Comparison of ENCODE assay signal across 20 mouse cellular contexts in genomic region chr14:31611986-31612385, GRCm38 (mm10). TPM values are rescaled to one million over a fixed set of nuclear protein-coding genes. Genes with fewer than 3 reads are reported as not detected.
DNase-seq lines count a peak whose midpoint lies in the region; ATAC-seq and TF ChIP-seq lines count a peak whose summit lies in the region.
"Had no signal": no experiment of that assay in that cellular context is flagged by ENCODE, and none has a peak within 500 bp of the region (broad histone marks: within the 10 kb centered on the region; RNA-seq: fewer than 3 reads in every experiment).

No protein-coding gene starts in this region.

- H3K79me2 ChIP-seq in heart, adult 2 months (replicated peaks; ENCODE audit: control insufficient read depth, insufficient read depth, low read length) = no peaks in the 10 kb centered on the region
- no peaks in the 10 kb centered on the region for H3K79me2 ChIP-seq in CH12.LX (replicated peaks; ENCODE audit: control insufficient read depth, extremely low read depth, insufficient read depth, poor library complexity, severe bottlenecking)

- no peaks in the 10 kb centered on the region for H3K4me1 ChIP-seq in heart, adult 2 months (ENCODE audit: control insufficient read depth, insufficient read depth, low read length)
- H3K4me1 ChIP-seq in heart, embryonic 11.5 days (ENCODE audit: control insufficient read depth, insufficient read depth, low read length) = no peaks in the 10 kb centered on the region
- no peaks in the 10 kb centered on the region for H3K4me1 ChIP-seq in lung, adult 2 months (ENCODE audit: control insufficient read depth, insufficient read depth, low read length)
- no peaks in the 10 kb centered on the region; a peak in 1 of 4 replicates for H3K4me1 ChIP-seq in CH12.LX (ENCODE audit: control insufficient read depth in 1 of 2, insufficient read depth in 2 of 2)
- H3K4me1 ChIP-seq: embryonic facial prominence, embryonic 13.5 days; forebrain, embryonic 10.5 days; limb, embryonic 12.5 days; midbrain, embryonic 12.5 days had no signal

- ATAC-seq in heart, embryonic 11.5 days (replicated peaks; ENCODE audit: insufficient number of reproducible peaks, low FRiP score, low TSS enrichment) = no peak

- no peak for TF ChIP-seq EP300 in heart, adult 2 months (IDR thresholded peaks at IDR 0.05; ENCODE audit: insufficient read depth, low read depth, low read length)
- no peak for TF ChIP-seq EP300 in CH12.LX (IDR thresholded peaks at IDR 0.05; ENCODE audit: low read length)

- no peaks in the 10 kb centered on the region for H3K9me3 ChIP-seq in heart, embryonic 11.5 days (replicated peaks; ENCODE audit: control insufficient read depth, low read length)
- no peaks in the 10 kb centered on the region for H3K9me3 ChIP-seq in CH12.LX (replicated peaks; ENCODE audit: low read length)
- H3K9me3 ChIP-seq: embryonic facial prominence, embryonic 13.5 days; forebrain, embryonic 10.5 days; limb, embryonic 12.5 days; midbrain, embryonic 12.5 days had no signal

- 0 out of 2 replicates have a peak, but pooled peaks have one; percentile 10 for TF ChIP-seq CTCF in heart, adult 2 months (IDR thresholded peaks at IDR 0.05)
- TF ChIP-seq CTCF in lung, adult 2 months (IDR thresholded peaks at IDR 0.05; ENCODE audit: insufficient read depth, low read length) = 0 out of 2 replicates have a peak, but pooled peaks have one; percentile 1
- TF ChIP-seq CTCF in CH12.LX (conservative IDR thresholded peaks at IDR 0.05 in 1 of 2, IDR thresholded peaks at IDR 0.05 in 1 of 2; ENCODE audit: low read depth in 2 of 2, low read length in 2 of 2) = peak; percentile 38 to 39; a peak in 3 of 4 replicates
- TF ChIP-seq CTCF in brain, embryonic 14.5 days (IDR thresholded peaks at IDR 0.05; ENCODE audit: borderline replicate concordance, extremely low read depth, insufficient read depth, insufficient read length) = peak; percentile 17; the same call in 1 of the 2 replicates

- no peak overlapping the region for H3K4me2 ChIP-seq in heart, embryonic 11.5 days
- no peak overlapping the region for H3K4me2 ChIP-seq in CH12.LX (ENCODE audit: insufficient read depth, low read depth, poor library complexity, severe bottlenecking)
- H3K4me2 ChIP-seq: embryonic facial prominence, embryonic 13.5 days; limb, embryonic 12.5 days; midbrain, embryonic 12.5 days had no signal

- dilution Hi-C loops in CH12.LX (cut with MboI; ENCODE audit: extremely low pct_ligation_motif_present, extremely low pct_unique_long_range_greater_than_20kb, low sequenced_read_pairs) = no loop called here

- 72% methylated on average over 4 of the region's 4 CpGs for WGBS in heart, adult 2 months
- 64% methylated on average over 4 of the region's 4 CpGs for WGBS in heart, embryonic 11.5 days (ENCODE audit: insufficient replicate concordance)
- 67% methylated on average over 4 of the region's 4 CpGs for WGBS in lung, adult 2 months

- no peaks in the 10 kb centered on the region for H3K27me3 ChIP-seq in heart, adult 2 months (ENCODE audit: control insufficient read depth, insufficient read depth, low read length)
- no peaks in the 10 kb centered on the region for H3K27me3 ChIP-seq in heart, embryonic 11.5 days (ENCODE audit: control insufficient read depth, insufficient read depth, low read length)
- no peaks in the 10 kb centered on the region for H3K27me3 ChIP-seq in CH12.LX (replicated peaks)
- H3K27me3 ChIP-seq: embryonic facial prominence, embryonic 13.5 days; limb, embryonic 12.5 days; midbrain, embryonic 12.5 days had no signal

- H3K4me3 ChIP-seq in heart, adult 2 months = no peak overlapping the region
- H3K4me3 ChIP-seq in heart, embryonic 11.5 days (ENCODE audit: low read depth, low read length) = no peak overlapping the region
- no peak overlapping the region for H3K4me3 ChIP-seq in lung, adult 2 months (replicated peaks; ENCODE audit: extremely low read depth, low read depth, low read length)
- H3K4me3 ChIP-seq in CH12.LX (replicated peaks in 1 of 3; ENCODE audit: low read depth in 2 of 3, low read length in 2 of 3, poor library complexity in 1 of 3) = no peak overlapping the region
- H3K4me3 ChIP-seq: embryonic facial prominence, embryonic 13.5 days; forebrain, embryonic 10.5 days; limb, embryonic 12.5 days; midbrain, embryonic 12.5 days had no signal

- no peak overlapping the region for H3K27ac ChIP-seq in heart, adult 2 months
- no peak overlapping the region for H3K27ac ChIP-seq in heart, embryonic 11.5 days (ENCODE audit: low read depth, low read length)
- H3K27ac ChIP-seq in CH12.LX (ENCODE audit: insufficient read depth, low read depth) = no peak overlapping the region
- H3K27ac ChIP-seq: embryonic facial prominence, embryonic 13.5 days; forebrain, embryonic 10.5 days; limb, embryonic 12.5 days; midbrain, embryonic 12.5 days had no signal

- intact Hi-C loops in heart, adult 2 months (cut with DNase I) = no loop called here

- TF ChIP-seq POLR2A in heart, adult 2 months (IDR thresholded peaks at IDR 0.05; ENCODE audit: insufficient read depth, low read depth, low read length) = no peak
- TF ChIP-seq POLR2A in lung, adult 2 months (IDR thresholded peaks at IDR 0.05; ENCODE audit: borderline replicate concordance, extremely low read depth, low read depth, low read length) = no peak
- no peak for TF ChIP-seq POLR2A in CH12.LX (IDR thresholded peaks at IDR 0.05; ENCODE audit: low read depth, low read length)
- no peak for TF ChIP-seq POLR2A in brain, embryonic 14.5 days (IDR thresholded peaks at IDR 0.05; ENCODE audit: borderline replicate concordance, extremely low read depth, insufficient read depth, insufficient read length, poor library complexity, severe bottlenecking)

- no peaks in the 10 kb centered on the region for H3K36me3 ChIP-seq in heart, adult 2 months (ENCODE audit: control insufficient read depth, insufficient read depth, low read length)
- no peaks in the 10 kb centered on the region for H3K36me3 ChIP-seq in heart, embryonic 11.5 days (ENCODE audit: control insufficient read depth, insufficient read depth, low read length)
- peaks cover 2 to 43% of the 10 kb centered on the region in 2 experiments for H3K36me3 ChIP-seq in CH12.LX (replicated peaks in 1 of 2; ENCODE audit: control insufficient read depth in 1 of 2, insufficient read depth in 1 of 2, low read length in 1 of 2)
- H3K36me3 ChIP-seq: forebrain, embryonic 10.5 days; limb, embryonic 12.5 days; midbrain, embryonic 12.5 days had no signal

- in situ Hi-C loops in CH12.LX (cut with MboI; ENCODE audit: low pct_ligation_motif_present, low pct_unique_long_range_greater_than_20kb, low sequenced_read_pairs) = no loop called here

- TF ChIP-seq RAD21 in CH12.LX (IDR thresholded peaks at IDR 0.05; ENCODE audit: low read depth, low read length) = peak; percentile 14

- no peak overlapping the region for H3K9ac ChIP-seq in heart, adult 2 months (ENCODE audit: low read depth, low read length)
- H3K9ac ChIP-seq in heart, embryonic 11.5 days (ENCODE audit: low read depth, low read length) = no peak overlapping the region
- H3K9ac ChIP-seq in CH12.LX (ENCODE audit: insufficient read depth, low read depth) = no peak overlapping the region
- H3K9ac ChIP-seq: embryonic facial prominence, embryonic 13.5 days; limb, embryonic 12.5 days; midbrain, embryonic 12.5 days had no signal

- no peak for DNase-seq in heart, adult 2 months
- DNase-seq in lung, adult 2 months = no peak
- no peak for DNase-seq in lung, postnatal 10 days
- no peak for DNase-seq in CH12.LX (ENCODE audit: extremely low read depth)
- DNase-seq in brain, embryonic 14.5 days (ENCODE audit: low read depth) = no peak
- DNase-seq in cerebellum, adult 9-10 months = no peak
- DNase-seq in cerebellum, postnatal 4 days (ENCODE audit: low spot score in 2 of 2) = no peak
- DNase-seq: adrenal gland, postnatal 25 days; cerebellum, postnatal 25 days; heart, adult 18-20 months; heart, postnatal 14 days; kidney, postnatal 36 days; lung, postnatal 36 days had no signal

TF ChIP-seq in CH12.LX, 34 proteins besides CTCF, POLR2A, EP300 and RAD21 (continues in another document):
- no peak for TF ChIP-seq POLR2AphosphoS2 (IDR thresholded peaks at IDR 0.05; ENCODE audit: low read depth, low read length)
- no peak for TF ChIP-seq JUN (IDR thresholded peaks at IDR 0.05; ENCODE audit: insufficient read depth, low read depth, low read length)

RNA-seq across cellular contexts. Expression of gene Colq, which starts 20.8 kb away (rescaled TPM):
- total RNA-seq in heart, adult 2 months (2021) = 10 to 100 TPM; 10.0 to 11.3 TPM
- polyA plus RNA-seq in heart, adult 2 months (2012; rRNA removed) = 12.6 and 14.7 TPM in 2 replicates
- polyA plus RNA-seq in heart, embryonic 11.5 days (2014; fragmentation: Nextera tagmentation; extraction: Ambion mirVana) = 4.7 and 6.8 TPM in 2 replicates
- 37.6 and 55.3 TPM in 2 replicates for polyA plus RNA-seq in lung, adult 2 months (2012; rRNA removed)
- total RNA-seq in CH12.LX (2012; rRNA removed) (2.5 and 4.2 TPM in 2 replicates), CH12.LX (2014; rRNA removed) (1.5 and 1.7 TPM in 2 replicates)
- 4.6 and 5.1 TPM in 2 replicates for polyA plus RNA-seq in CH12.LX (2012; ENCODE audit: insufficient read length, low read depth)
- 0.16 TPM in 2 replicates for polyA plus RNA-seq in brain, embryonic 14.5 days (2012; rRNA removed)
- total RNA-seq: adrenal gland, postnatal 25 days had no signal

RNA-seq across cellular contexts. Expression of gene Gm49387, which starts 28.7 kb away (rescaled TPM):
- total RNA-seq in heart, adult 2 months (2021) = under 1 TPM; 0.66 to 0.86 TPM
- 2.4 TPM in 1 of 2 replicates, not detected in the other for polyA plus RNA-seq in heart, adult 2 months (2012; rRNA removed)
- polyA plus RNA-seq in heart, embryonic 11.5 days (2014; fragmentation: Nextera tagmentation; extraction: Ambion mirVana) = 0.84 TPM in 1 of 2 replicates, not detected in the other
- polyA plus RNA-seq in lung, adult 2 months (2012; rRNA removed) = not detected in 2 replicates
- total RNA-seq in CH12.LX (2012; rRNA removed) = not detected in 2 replicates
- not detected in 2 replicates for total RNA-seq in CH12.LX (2014; rRNA removed)
- polyA plus RNA-seq in CH12.LX (2012; ENCODE audit: insufficient read length, low read depth) = 0.71 TPM in 1 of 2 replicates, not detected in the other
- not detected in 2 replicates for polyA plus RNA-seq in brain, embryonic 14.5 days (2012; rRNA removed)
- polyA plus RNA-seq: limb, embryonic 12.5 days; neural tube, embryonic 11.5 days; small intestine, adult 2 months had no signal

RNA-seq across cellular contexts. Expression of gene Btd, which starts 28.8 kb away (rescaled TPM):
- 10 to 100 TPM; 10.7 to 10.8 TPM for total RNA-seq in heart, adult 2 months (2021)
- 19.1 and 29.1 TPM in 2 replicates for polyA plus RNA-seq in heart, adult 2 months (2012; rRNA removed)
- polyA plus RNA-seq in heart, embryonic 11.5 days (2014; fragmentation: Nextera tagmentation; extraction: Ambion mirVana) = 22.3 and 25.0 TPM in 2 replicates
- 27.5 and 52.3 TPM in 2 replicates for polyA plus RNA-seq in lung, adult 2 months (2012; rRNA removed)
- total RNA-seq in CH12.LX (2012; rRNA removed) (14.1 and 16.2 TPM in 2 replicates), CH12.LX (2014; rRNA removed) (22.5 and 23.0 TPM in 2 replicates)
- polyA plus RNA-seq in CH12.LX (2012; ENCODE audit: insufficient read length, low read depth) = 18.2 and 25.4 TPM in 2 replicates
- polyA plus RNA-seq in brain, embryonic 14.5 days (2012; rRNA removed) = 22.0 and 25.2 TPM in 2 replicates

RNA-seq across cellular contexts. Expression of gene Hacl1, which starts 29.1 kb away (rescaled TPM):
- 10 to 100 TPM in 1 of 2 experiments, 1 to 10 TPM in 1; 8.2 to 10.1 TPM for total RNA-seq in heart, adult 2 months (2021)
- polyA plus RNA-seq in heart, adult 2 months (2012; rRNA removed) = 10.5 and 11.2 TPM in 2 replicates
- polyA plus RNA-seq in heart, embryonic 11.5 days (2014; fragmentation: Nextera tagmentation; extraction: Ambion mirVana) = 8.5 and 16.1 TPM in 2 replicates
- polyA plus RNA-seq in lung, adult 2 months (2012; rRNA removed) = 7.8 and 10.7 TPM in 2 replicates
- total RNA-seq in CH12.LX (2012; rRNA removed) (14.3 and 20.2 TPM in 2 replicates), CH12.LX (2014; rRNA removed) (22.6 and 23.7 TPM in 2 replicates)
- 13.6 and 13.7 TPM in 2 replicates for polyA plus RNA-seq in CH12.LX (2012; ENCODE audit: insufficient read length, low read depth)
- 8.6 and 8.7 TPM in 2 replicates for polyA plus RNA-seq in brain, embryonic 14.5 days (2012; rRNA removed)
